Mouse (Mus musculus) kidney, adult 18-20 months (tissue): ENCODE measurements around the gene Slc9a9.
A peak's percentile ranks its signal among the peaks of the same experiment; 100 is the strongest.
"Not testable (repeated sequence)": the region's sequence is repeated elsewhere in the genome, so short reads cannot be mapped to it uniquely, and the experiment has no call there.

Experiments
- DNase-seq: peaks from one replicate; pipeline ENCODE4 v3.0.0; 2021

The Slc9a9 gene

DNA sequence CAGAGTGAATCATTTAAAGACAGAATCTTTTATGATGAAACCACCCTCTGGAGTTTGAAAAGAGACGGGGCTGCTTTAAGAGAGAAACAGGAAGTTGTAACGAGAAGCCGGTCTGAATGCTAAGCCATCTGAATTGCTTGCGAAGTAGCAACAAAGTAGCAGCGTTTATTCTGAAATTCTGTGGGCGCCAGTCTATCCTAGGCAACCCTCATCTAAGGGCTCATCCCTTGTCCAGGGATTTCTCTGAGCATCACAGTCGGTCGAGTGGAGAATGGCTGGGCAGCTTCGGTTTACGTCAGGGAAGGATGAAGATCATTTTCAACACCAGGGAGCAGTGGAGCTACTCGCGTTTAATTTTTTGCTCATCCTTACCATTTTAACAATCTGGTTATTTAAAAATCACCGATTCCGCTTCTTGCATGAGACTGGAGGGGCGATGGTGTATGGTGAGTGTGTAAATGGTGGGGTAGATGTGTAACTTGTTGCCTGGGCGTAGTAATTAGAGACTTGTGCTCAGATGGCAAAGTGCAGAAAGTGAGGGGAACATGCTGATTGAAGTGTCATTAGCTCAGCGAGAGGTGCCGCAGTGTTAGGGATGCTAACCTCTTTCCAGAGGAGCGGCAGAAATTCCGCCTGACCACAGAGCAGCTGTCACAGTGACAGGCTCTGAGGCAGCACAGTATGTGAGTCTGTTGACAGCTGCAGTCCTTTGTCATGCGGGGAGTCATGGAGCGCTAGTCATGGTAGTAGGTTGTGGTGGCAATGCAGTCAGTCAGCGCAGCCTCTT, at the start of gene Slc9a9:
TSS of gene Slc9a9 (plus strand) at position 119 of the 787 bp plus-strand sequence.
- peak; percentile 3 for DNase-seq

DNA sequence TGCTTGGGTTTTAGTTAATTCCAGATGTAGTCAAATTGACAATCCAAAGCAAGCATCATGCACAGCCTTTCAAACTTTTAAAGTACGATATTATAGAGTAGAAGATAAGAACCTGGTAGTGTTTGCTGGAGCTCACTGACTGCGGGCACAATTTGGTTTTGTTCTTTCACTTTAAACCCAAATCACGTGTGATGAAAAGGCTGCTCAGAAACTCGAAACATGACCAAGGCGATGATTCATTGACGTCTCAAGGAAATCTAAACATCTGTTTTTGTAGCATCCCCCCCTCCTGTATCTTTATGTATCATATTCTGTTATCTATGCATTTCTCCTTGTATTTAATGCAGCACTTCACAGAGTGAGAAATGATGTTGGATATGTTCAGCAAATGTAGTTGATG, 49.4 kb upstream of the Slc9a9 start:
- DNase-seq = no peak

DNA sequence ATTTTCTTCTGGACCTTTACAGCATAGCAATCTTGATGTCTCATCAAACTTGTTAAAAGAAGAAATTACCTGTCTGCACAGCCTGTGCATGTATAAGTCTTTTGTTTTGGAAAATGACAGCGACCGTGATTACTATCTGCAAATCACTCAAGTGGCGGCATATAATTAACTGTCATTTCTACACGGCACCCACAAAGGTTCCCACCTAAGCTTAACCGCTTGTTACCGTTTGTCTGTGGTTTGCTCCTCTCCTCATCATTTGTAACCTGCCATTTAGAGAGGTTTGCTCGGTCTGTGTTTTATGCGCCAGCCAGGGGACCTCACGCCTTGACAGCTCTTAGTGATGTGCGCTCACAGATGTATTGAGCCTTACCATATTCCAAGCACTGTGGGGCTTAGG, 48.9 kb upstream of the Slc9a9 start:
- DNase-seq = no peak

DNA sequence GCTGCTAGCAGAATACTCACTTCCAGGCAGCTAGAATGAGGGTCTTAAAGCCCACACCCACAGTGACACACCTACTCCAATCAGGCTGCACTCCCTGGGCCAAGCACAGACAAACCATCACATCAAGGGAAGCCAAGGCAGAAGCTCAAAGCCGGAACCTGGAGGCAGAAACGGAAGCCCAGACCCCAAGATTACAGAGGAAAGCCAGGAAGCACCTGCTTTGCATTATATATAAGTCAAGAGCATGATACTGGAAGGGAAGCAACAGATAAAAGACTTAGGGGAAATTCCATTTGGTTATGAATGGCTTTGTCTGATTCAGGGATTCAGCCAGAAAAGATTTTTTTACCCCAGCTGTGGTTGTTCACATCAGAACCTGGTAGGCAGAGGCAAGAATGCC, 47.8 kb upstream of the Slc9a9 start:
- no peak for DNase-seq

DNA sequence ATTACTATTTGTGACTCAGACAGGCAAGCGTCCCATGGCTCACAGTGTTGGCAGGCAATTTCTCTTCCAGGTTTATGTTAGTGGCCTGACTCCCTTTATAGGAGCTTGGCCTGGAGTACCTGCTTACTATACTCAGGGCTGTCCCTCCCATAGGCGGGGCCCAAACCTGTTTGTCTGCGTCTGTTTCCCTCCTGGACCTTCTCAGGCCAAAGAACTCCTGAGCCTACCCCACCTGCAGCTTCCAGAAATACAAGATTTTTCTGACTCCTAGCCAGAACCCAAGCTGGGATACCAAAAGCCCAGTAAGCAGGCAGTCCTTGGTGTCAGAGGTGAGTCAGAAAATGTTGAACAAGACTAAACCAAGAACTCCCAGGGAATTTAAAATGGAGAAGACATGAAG, 43.0 kb upstream of the Slc9a9 start:
- DNase-seq = no peak

DNA sequence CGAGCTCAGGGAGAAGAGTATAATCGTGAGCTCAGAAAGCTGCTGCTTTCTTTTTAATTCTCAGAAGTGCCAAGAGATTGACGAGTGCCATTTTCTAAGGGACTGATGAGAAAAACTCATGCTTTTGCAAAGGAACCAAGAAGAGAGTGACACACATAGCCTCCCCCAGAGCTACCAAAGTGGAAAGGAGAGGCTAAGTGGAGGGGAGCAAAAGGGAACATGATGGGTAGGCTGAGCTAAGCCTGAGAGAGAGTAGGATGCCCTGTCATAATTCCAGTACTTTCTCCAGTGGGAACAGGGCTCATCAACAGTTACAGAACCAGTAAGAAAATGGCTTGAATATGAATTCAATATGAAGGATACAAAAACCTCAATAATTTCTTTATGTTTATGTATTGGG, 40.8 kb upstream of the Slc9a9 start:
- no peak for DNase-seq

DNA sequence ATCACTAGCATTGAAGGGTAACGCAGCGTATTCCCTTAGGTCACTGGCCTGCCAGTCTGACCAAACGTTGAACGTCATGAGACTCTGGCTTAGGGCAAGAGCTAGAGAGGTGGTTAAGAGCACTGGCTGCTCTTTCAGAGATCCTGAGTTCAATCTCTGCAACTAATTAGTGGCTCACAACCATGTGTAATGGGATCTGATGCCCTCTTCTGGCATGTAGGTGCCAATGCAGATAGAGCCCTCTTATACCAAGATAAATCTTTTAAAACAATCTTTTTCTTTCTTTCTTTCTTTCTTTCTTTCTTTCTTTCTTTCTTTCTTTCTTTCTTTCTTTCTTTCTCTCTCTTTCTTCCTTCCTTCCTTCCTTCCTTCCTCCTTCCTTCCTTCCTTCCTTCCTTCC, 35.4 kb upstream of the Slc9a9 start:
- DNase-seq = not testable (repeated sequence)

DNA sequence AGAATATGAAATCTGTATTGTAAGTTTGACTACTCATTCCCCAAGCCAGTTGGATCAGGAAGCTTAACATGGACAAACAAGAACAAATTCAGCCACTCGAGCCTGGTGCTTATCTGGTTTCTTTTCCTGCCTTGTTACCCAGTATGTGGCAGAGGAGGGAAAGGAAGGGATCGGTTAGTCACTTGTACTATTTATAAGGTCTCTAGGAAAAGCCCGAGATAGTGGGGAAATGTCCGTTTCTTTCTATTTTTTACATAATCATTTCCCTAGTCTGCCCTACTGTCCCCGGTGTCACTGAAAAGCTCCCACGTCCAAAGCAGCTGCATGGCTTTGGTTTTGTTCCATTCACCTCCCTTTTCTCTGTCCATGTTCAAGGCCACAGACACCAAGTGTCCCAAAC, 24.1 kb upstream of the Slc9a9 start:
- no peak for DNase-seq

DNA sequence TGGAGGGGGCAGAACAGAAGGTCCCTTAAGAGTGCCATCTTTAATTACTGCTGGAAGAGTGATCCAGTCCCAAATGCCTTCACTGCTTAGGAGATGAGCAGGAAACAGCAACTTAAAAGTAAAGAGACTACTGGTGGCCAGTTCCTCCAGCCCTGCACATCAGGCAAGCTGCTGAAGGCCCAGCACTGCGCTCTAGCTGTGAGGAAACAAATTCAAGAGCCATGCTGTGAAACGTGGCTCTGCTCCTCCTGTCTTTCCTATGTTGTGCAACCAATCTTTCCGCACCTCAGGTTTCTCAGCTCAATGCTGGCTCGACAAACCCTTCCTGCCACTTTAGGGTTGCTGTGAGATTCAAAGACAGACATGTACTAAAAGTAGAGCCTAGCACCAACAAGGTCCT, 22.3 kb upstream of the Slc9a9 start:
- DNase-seq = no peak

DNA sequence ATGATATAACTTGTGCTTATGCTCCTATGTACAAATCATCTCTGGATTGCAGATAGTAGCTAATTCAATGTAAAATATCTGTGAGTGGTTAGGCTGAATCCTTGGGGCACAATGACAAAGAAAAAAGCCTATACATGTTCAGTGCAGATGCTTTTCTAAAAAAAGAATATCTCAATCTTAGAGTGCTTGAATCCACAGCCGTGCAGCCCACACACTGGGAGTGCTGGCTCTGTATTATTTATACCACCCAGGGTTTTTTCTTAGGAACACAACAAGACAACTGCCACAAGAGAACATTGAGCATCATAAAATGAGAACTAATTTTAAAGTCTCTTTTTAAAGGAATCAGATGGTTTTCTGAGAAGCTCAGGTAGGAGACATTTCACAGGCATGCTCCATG, 19.7 kb upstream of the Slc9a9 start:
- no peak for DNase-seq

DNA sequence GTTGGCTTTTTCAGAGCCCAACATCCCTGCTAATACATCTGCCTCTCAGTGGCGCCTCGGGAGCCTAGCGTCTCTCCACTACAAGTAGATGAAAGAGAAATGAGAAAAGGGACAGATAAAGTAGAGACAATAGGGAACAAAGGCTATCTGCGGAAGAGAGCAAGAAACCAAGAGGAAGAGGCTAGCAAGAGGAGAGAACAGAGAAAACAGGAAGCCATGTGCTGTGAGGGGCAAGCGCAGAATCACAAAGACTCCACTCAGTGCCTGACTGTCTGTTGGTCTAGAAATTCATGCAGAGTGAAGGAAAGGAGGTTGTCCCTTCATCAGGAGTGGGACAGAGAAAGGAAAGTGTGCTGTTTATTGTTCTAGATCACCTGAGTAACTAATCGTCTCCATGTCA, 16.5 kb upstream of the Slc9a9 start:
- no peak for DNase-seq

DNA sequence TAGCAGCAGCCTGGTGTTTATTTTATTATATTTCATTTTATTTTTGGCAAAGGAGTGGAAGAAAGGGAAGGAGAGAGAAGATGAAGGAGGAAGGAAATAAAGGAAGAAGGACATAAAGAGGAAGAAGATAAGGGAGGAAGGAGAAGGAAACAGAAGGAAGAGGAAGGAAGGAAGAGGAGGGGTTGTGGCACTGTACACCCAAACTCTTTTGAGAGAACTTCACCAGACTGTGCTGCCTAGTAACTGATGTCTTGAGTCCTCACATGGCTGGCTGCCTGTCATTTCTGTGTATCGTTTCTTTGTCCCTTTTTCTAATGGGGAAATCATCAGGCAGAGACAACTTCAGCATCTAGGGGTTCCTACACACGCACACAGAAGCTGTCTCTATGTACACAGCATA, 15.9 kb upstream of the Slc9a9 start:
- no peak for DNase-seq

DNA sequence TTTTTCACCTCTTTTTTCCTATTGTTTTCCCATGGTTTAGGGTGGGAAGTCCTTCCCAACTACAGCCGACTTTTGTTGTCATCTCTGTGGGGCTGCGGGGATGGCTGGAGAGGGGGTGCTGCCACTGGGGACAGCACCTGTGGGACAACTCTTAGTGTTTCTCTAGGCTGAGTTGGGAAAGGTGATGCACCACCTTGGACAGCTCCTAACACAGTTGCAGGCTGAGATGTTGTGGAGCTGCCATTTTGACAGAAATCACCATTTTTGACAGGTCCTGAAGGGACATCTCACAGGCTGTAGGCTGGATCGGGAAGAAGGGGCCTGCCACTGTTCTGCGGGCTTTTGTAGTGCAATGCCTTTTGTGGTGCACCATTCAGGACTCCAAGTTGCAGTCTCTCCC, 13.4 kb upstream of the Slc9a9 start:
- no peak for DNase-seq

DNA sequence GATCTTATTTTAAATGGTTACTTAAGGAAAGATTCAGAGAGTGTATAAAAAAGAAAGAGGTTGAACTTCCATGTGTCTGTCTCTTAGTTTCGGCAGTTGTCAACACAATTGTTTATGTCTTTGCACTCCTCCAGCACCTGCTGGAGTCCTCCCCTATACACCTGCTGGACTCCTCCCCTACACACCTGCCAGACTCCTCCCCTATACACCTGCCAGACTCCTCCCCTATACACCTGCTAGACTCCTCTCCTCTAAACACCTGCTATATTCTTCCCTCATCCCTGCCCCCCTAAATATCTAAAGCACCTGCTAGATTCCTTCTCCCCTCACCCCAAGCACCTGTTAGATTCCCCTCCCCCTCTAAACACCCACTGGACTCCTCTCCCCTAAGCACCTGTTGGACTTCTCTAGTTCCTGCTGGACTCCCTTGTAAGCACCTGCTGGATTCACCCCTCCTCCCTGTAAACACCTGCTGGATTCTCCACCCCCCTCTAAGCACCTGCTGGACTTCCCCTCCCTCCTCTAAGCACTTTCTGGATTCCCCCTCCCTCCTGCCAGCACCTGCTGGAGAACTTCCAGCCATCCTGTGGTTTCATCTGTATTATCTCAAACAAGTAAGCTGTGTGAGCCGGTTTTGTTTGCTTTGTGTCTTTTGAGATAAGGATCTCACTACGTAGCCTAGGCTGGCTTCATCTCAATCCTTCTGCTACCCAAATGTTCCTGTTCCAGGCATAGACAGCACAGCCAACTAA, 10.1 kb upstream of the Slc9a9 start:
- no peak for DNase-seq

DNA sequence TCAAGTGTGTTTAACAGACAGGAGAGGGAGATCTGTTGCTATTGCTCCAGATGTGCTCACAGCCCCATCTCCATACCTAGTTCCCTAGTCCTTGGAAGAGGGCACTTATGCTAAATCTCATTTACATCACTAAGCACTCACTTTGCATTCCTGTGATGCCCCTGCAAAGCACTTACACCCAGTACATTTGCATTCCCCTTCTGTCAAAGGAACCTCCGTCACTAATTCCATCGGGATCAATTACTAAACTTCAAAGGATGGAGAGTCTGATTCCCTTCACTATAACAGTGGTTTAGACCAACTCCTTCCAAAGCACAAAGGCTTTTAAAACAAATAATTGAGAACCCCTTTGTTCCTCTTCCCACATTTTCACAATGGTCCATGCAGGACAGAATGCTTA, 7.9 kb upstream of the Slc9a9 start:
- no peak for DNase-seq

DNA sequence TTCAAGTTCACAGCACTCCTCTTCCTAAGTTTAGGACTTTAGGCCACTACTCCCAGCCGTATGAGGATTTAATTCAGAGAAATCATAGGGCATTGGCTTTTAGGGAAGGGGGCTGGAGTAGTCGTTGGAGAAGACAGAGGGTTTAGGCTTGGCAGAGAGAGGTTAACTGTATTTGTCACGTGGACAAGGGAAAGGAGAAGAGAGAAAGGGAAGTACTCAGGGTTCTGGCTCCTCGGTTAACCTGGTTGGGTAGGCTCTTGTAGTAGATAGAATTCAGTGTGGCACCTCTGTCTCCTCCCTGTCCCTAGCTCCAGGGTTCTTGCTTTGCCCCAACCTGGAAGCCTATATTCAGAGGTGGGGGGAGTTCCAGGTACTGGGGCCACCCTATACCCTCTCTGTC, 4.5 kb upstream of the Slc9a9 start:
- DNase-seq = no peak

DNA sequence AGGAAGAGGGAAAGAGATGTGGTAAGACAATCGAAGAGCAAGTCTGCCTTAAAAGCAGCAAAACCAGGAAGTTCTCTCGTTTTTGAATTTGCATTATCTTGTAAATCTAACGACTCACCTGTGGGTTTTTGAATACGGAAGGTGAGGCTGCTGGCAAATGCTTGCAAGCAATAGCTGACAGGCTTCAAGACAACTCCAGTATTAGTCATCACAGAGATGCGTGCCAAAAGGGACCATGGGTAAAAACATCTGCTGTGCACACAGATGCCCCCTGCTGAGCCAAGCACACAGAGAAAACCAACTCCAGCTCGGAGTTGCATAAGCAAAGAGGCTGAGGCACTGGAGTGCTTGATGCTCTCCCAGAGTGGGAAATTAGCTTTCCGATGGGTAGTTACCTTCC, 1.1 kb upstream of the Slc9a9 start:
- DNase-seq = no peak

DNA sequence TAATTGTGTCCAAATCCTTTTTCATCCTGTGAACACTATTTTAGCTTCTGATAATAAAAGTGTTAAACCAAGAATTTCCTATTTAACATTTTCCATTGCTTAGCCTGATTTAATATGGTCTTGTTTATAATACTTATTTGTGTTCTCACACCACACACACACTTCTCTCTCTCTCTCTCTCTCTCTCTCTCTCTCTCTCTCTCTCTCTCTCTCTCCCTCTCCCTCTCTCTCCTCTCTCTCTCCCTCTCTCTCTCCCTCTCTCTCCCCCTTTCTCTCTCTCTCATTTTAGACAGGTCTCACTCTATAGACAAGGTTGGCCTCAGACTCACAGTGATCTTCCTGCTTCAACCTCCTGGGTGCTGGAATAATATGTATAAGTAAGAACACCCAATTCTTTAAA, 995 bp downstream of the Slc9a9 start:
- no peak for DNase-seq

DNA sequence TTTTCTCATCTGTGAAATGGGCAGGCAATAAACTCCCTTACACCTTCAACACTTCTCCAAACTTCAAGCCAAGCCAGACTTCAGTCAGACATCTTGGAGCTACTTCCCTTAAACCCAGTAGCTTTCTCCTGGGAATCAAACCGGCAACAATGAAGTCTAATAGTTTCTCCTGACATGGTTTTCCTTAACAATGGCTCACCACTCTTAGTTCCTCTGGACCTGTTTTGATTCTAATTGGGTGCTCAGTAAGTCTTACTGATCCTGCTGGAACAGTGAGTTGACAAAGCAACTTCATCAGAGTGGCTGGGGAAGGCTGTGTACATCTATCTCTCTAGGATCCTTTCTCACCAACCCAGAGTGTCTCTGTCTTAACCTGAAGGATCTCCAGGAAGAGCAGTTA, 5.0 kb downstream of the Slc9a9 start:
- DNase-seq = no peak

DNA sequence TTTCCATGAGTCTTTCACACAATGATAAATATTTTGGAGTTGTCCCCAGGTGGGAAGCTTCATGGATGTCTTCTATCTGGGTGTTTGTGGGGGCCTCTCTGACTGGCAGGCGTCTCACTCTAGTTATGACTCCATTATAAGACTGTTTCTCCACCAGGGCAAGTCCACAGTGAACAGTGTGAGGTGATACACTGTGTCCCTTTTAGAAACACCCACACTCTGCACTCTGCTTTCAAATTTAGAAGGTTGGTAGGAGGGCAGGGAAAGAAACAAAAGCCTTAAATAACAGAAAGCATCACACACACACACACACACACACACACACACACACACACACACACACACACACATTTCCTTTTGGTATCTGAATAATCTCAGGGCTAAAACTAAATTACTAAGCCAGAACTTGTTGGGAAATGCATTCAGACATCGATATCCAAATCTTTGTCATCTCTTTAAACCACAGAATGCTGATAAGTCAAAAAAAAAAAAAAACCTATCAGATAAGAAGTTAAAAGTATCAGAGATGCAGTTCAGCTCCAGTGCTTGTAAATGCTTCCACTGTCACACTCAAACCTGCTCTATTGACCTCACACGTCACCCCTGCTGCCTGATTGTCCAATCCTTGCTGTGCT, 8.4 kb downstream of the Slc9a9 start:
- no peak for DNase-seq

DNA sequence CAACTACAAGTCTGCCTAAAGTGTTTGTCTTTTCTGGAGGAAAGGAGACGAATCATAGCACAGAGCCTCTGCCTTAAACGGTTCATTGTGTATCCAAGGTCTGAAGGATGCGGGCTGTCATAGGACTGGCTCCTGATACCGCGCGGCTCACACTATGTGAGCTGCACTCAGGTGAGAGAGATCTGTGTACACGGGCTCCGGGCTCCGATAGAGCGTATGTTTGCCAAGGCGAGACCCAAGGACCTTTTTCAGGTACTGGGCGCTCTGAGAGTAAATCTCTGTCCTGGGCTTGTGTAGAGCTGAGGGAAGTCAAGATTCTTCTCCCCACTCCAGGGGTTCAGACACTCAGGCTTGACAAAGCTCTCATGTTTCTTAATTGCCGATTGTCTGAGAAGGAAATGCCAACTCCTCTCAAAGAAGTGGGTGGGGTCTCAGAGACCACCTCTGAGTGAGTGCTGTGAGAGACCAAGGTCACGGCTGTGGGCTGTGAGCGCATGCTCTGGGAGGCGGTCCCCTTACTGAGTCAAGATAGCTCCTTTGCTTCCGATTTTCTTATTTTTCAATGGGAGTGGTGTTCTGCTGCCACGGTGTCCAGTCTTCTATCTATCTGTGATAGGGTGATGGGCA, 10.9 kb downstream of the Slc9a9 start:
- DNase-seq = no peak

DNA sequence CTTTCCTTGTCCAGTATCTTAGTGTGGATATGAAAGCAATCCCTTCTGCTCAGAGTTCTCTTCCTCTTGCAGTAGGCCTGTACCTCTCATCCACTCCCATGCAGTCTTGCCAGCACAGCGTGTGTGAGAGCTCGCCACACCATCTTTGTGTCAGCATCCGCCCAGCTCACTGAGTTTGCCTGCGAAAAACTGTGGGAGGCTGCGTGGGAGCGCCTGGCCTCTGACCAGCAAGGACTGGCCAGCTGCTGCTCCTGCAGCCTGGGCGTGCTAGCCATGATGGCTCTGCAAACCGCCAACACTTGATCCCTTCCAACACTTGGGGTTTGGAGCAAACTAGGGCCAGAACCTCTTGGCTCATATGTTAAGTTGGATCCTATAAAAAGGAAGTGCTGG, 11.4 kb downstream of the Slc9a9 start:
- DNase-seq = no peak

DNA sequence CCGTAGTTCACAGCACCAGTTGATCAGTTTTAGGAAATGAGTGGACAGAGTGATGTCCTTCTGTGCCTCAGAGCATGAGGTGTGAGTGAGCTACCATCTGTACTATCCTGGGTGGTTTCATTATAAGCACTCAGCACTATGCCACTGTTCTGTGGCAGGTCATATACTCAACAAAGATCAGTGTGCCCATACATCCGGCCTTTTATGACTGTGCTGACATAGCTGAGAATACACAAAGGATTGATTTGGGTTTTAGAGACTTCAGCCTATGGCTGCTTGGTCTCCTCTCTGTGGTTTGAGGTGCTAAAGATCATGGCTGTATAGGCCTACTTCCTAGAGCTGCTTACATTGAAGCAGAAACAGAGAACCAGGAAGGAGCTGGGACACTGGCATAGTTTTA, 12.6 kb downstream of the Slc9a9 start:
- DNase-seq = no peak

DNA sequence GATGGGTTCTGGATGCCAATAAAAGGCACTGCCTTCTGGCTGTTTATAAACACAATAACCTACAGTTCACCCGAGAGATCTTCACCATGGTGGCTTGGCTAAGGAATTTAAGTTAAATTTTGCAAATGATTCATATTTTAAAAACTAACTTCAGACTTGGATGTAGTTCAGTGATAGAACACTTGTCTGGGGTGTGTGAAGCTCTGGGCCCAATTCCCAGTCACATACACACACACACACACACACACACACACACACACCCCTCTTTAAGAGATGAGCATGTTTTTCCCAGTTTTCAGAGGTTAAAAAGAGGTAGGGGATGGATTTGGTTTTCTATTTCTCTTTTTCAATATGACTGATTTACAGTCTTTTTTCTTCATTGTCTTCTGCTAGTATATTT, 15.9 kb downstream of the Slc9a9 start:
- no peak for DNase-seq
